Mouse (Mus musculus): Measurements from ENCODE around the gene 4931414P19Rik. TPM values are rescaled to one million over a fixed set of nuclear protein-coding genes. Genes with fewer than 3 reads are reported as not detected.

The 4931414P19Rik gene
- polyA plus RNA-seq, 1 experiment from 2014 or later = 10.2 TPM

GRCm38 (mm10) chr14:54577089-54577982 lies 28.5 kb downstream of the 4931414P19Rik start, which contains the start of gene Ajuba:
Gene Ajuba (minus strand): TSS chr14:54577558.
- ATAC-seq (replicated peaks; ENCODE audit: low FRiP score) = peak; percentile 79
- Histone ChIP-seq H3K9ac (peak within 1 kb of the TSS; percentile 96), H3K4me1 (peaks cover 50% of the 10 kb centered on the region), H3K4me2 (peak within 1 kb of the TSS; percentile 84), H3K27ac (peak within 1 kb of the TSS; percentile 95), H3K4me3 (replicated peaks) (peak within 1 kb of the TSS; percentile 80), H3K9me3 (replicated peaks) (no peaks in the 10 kb centered on the region), H3K27me3 (no peaks in the 10 kb centered on the region), H3K36me3 (peaks cover 12% of the 10 kb centered on the region)
- WGBS = under 1% methylated on average over 66 of the region's 66 CpGs

GRCm38 (mm10) chr14:54576241-54577088 lies 29.3 kb downstream of the 4931414P19Rik start:
- Histone ChIP-seq H3K27ac (peak overlapping the region; percentile 95), H3K9ac (peak overlapping the region; percentile 96), H3K27me3 (no peaks in the 10 kb centered on the region), H3K36me3 (peaks cover 18% of the 10 kb centered on the region), H3K4me1 (peaks cover 59% of the 10 kb centered on the region), H3K4me2 (peak overlapping the region; percentile 84), H3K4me3 (replicated peaks) (peak overlapping the region; percentile 80), H3K9me3 (replicated peaks) (no peaks in the 10 kb centered on the region)
- WGBS = under 1% methylated on average over 84 of the region's 84 CpGs
- peak; percentile 8; the same call in 1 of the 2 replicates for ATAC-seq (replicated peaks; ENCODE audit: low FRiP score)

- peaks cover 26% of the 10 kb centered on the region for H3K36me3 ChIP-seq
- ATAC-seq (replicated peaks; ENCODE audit: low FRiP score) = peak; percentile 31
- H3K4me2 ChIP-seq = peak overlapping the region; percentile 84
- H3K4me1 ChIP-seq = peaks cover 59% of the 10 kb centered on the region
- H3K27ac ChIP-seq = peak overlapping the region; percentile 95
- H3K27me3 ChIP-seq = no peaks in the 10 kb centered on the region
- H3K4me3 ChIP-seq (replicated peaks) = peak overlapping the region; percentile 80
- under 1% methylated on average over 39 of the region's 39 CpGs for WGBS
- no peaks in the 10 kb centered on the region for H3K9me3 ChIP-seq (replicated peaks)
- H3K9ac ChIP-seq = peak overlapping the region; percentile 96
These were observed 30.2 kb downstream of the 4931414P19Rik start for GRCm38 (mm10) chr14:54575631-54576030.

GRCm38 (mm10) chr14:54575031-54575430 lies 30.8 kb downstream of the 4931414P19Rik start:
- Histone ChIP-seq H3K9ac (peak overlapping the region; percentile 96), H3K27me3 (no peaks in the 10 kb centered on the region), H3K4me3 (replicated peaks) (peak overlapping the region; percentile 80), H3K4me1 (peaks cover 62% of the 10 kb centered on the region), H3K9me3 (replicated peaks) (no peaks in the 10 kb centered on the region), H3K4me2 (peak overlapping the region; percentile 84), H3K27ac (peak overlapping the region; percentile 95), H3K36me3 (peaks cover 32% of the 10 kb centered on the region)
- WGBS = 5% methylated on average over 8 of the region's 8 CpGs
- no peak for ATAC-seq (replicated peaks; ENCODE audit: low FRiP score)

GRCm38 (mm10) chr14:54574253-54574652 lies 31.5 kb downstream of the 4931414P19Rik start:
- Histone ChIP-seq H3K4me2 (peak overlapping the region; percentile 84), H3K9me3 (replicated peaks) (no peaks in the 10 kb centered on the region), H3K9ac (peak overlapping the region; percentile 44), H3K27ac (peak overlapping the region; percentile 66), H3K4me3 (replicated peaks) (peak overlapping the region; percentile 80), H3K27me3 (no peaks in the 10 kb centered on the region), H3K36me3 (peaks cover 40% of the 10 kb centered on the region), H3K4me1 (peaks cover 64% of the 10 kb centered on the region)
- 17% methylated on average over 4 of the region's 4 CpGs for WGBS
- ATAC-seq (replicated peaks; ENCODE audit: low FRiP score) = no peak

GRCm38 (mm10) chr14:54572790-54573736 lies 32.7 kb downstream of the 4931414P19Rik start:
- Histone ChIP-seq H3K4me2 (peak overlapping the region; percentile 84), H3K4me3 (replicated peaks) (peak overlapping the region; percentile 80), H3K4me1 (peaks cover 59% of the 10 kb centered on the region), H3K9ac (peak overlapping the region; percentile 44), H3K36me3 (peaks cover 52% of the 10 kb centered on the region), H3K9me3 (replicated peaks) (no peaks in the 10 kb centered on the region), H3K27ac (peak overlapping the region; percentile 85), H3K27me3 (no peaks in the 10 kb centered on the region)
- ATAC-seq (replicated peaks; ENCODE audit: low FRiP score) = peak; percentile 45
- 24% methylated on average over 14 of the region's 14 CpGs for WGBS

- H3K4me2 ChIP-seq = peak overlapping the region; percentile 84; the same call in 1 of the 2 replicates
- 0 out of 2 replicates have a peak overlapping the region, but pooled peaks have one; percentile 80 for H3K4me3 ChIP-seq (replicated peaks)
- no peaks in the 10 kb centered on the region for H3K9me3 ChIP-seq (replicated peaks)
- H3K27me3 ChIP-seq = no peaks in the 10 kb centered on the region
- H3K9ac ChIP-seq = no peak overlapping the region
- no peak for ATAC-seq (replicated peaks; ENCODE audit: low FRiP score)
- WGBS = 62% methylated on average over 4 of the region's 4 CpGs
- peak overlapping the region; percentile 85 for H3K27ac ChIP-seq
- peaks cover 55% of the 10 kb centered on the region for H3K4me1 ChIP-seq
- H3K36me3 ChIP-seq = peaks cover 61% of the 10 kb centered on the region
These were observed 33.7 kb downstream of the 4931414P19Rik start for GRCm38 (mm10) chr14:54572122-54572521.

- Histone ChIP-seq H3K27me3 (no peaks in the 10 kb centered on the region), H3K27ac (peak overlapping the region; percentile 24; the same call in 1 of the 2 replicates), H3K9me3 (replicated peaks) (no peaks in the 10 kb centered on the region), H3K4me1 (peaks cover 47% of the 10 kb centered on the region), H3K4me3 (replicated peaks) (no peak overlapping the region; the same call in 1 of the 2 replicates), H3K4me2 (no peak overlapping the region), H3K9ac (no peak overlapping the region), H3K36me3 (peaks cover 72% of the 10 kb centered on the region)
- no peak for ATAC-seq (replicated peaks; ENCODE audit: low FRiP score)
- WGBS = 62% methylated on average over 17 of the region's 17 CpGs
These were observed 36.1 kb downstream of the 4931414P19Rik start for GRCm38 (mm10) chr14:54569451-54570392.

GRCm38 (mm10) chr14:54568694-54569414 lies 36.9 kb downstream of the 4931414P19Rik start:
- Histone ChIP-seq H3K4me3 (replicated peaks) (no peak overlapping the region; the same call in 1 of the 2 replicates), H3K9me3 (replicated peaks) (no peaks in the 10 kb centered on the region), H3K9ac (no peak overlapping the region), H3K4me2 (no peak overlapping the region), H3K27ac (peak overlapping the region; percentile 24; the same call in 1 of the 2 replicates), H3K27me3 (no peaks in the 10 kb centered on the region), H3K4me1 (peaks cover 38% of the 10 kb centered on the region), H3K36me3 (peaks cover 72% of the 10 kb centered on the region)
- 69% methylated on average over 15 of the region's 15 CpGs for WGBS
- ATAC-seq (replicated peaks; ENCODE audit: low FRiP score) = no peak

All from kidney, embryonic 15.5 days (tissue).